Mouse (Mus musculus) 3T3-L1 (cell line): Measurements from ENCODE around the gene Agt.
A peak's percentile ranks its signal among the peaks of the same experiment; 100 is the strongest.

Experiments
- DNase-seq: peaks from one replicate; pipeline ENCODE4 v3.0.0-alpha.2; 2015; ENCODE audit warnings: low read depth, low spot score

Agt gene

DNA sequence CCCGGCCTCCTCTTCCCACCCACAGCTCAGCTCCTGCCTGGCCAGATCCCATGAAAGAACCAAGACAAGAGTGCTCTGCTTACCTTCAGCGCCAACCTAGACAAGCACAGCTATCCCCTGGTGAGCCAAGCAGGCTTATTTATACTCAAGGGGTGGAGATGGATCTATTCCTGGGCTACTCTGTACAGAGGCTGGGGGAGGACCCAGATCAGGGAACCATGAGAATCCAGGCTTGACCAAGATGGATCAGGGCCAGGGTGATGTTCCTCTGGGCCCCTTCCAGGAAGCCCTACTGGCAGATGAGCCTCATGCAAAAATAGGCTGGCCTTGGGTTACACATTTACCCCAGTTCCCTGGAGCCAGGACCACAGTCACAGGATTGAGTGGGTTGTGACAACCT is at the start of gene Agt:
Gene Agt (minus strand): TSS at position 114 of the 400 bp plus-strand sequence.
- DNase-seq, result peak; percentile 39

DNA sequence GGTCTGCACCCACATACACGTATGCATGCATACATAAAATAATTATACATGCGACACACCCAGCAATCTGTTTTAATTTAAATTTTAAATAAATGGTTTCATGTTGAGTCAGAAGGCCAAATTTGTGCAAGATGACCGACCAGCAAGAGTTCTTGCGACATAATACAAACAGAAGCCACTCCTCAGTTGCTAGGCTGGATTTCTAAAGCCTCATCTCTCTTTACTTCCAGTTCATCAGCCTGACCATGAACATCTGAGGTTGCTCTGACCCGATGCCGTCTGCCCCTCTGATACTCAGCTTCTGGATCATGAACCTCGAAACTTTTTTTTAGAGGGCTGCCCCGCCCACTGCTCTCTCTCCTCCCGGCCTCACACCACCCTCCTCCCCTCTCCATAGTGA is 48.7 kb upstream of the Agt start:
- peak; percentile 76 for DNase-seq

DNA sequence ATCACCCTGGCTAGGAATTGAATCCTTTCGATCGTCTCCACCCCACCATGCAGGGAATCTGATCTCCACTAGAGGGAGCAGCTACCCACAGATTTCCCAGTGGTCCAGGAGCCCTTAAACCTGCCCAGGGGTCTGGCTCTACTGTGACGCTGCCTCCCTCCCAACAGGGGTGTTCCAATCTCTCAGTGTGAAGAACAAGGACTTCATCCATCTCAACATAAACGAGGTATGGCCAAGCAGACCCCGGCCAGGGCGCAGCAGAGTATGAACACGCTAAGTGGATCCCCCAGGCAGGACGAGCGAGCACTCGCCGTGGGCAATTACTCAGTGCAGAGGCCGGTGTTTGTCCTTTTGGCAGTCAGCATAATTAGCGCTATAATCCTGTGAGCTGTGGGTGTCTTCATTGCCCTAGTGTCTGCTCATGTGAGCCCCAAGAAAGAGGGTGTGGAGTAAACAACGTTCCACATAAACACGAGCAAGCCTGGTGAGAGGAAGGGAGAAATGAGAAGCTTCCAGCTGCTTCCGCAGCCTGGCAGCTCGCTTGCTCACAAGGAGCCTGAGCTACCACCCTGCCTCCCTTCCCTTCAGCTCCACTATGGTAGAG is 47.9 kb upstream of the Agt start:
- DNase-seq, result peak; percentile 82

DNA sequence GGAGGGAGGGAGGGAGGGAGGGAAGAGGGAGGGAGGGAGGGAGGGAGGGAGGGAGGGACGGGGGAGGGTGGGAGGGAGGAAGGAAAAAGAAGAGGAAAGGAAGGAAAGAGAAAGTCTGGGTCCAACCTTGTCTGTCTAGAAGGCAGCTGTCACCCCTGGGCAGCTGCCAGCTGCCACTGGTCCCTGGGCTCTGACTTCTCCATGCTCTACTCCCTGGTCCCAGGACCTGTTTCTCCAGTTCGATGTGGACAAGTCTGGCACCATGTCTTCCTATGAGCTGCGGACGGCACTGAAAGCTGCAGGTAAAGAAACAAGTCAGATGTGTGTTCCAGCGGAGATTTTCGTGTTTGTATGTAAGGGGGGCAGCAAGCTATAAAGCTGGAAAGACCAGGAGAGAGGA is 44.8 kb upstream of the Agt start:
- DNase-seq, result no peak

DNA sequence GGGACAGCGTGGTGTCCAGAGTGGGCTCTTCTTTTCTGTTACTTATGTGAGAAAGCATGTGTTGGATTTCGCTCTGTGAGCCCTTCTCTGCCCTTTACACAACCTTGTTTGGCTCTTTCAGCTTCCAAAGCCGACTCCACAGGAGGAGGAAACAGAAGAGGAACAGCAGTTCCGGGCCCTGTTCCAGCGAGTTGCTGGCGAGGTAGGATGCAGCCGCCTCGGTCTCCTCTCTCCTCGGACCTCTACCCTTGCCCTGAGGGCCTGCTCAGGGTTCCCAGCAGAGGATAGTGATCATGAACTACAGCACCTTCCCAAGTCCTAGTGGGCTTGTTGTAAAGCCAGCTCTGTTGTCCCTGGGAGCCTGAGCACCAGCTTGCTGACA is 39.5 kb upstream of the Agt start:
- no peak for DNase-seq

DNA sequence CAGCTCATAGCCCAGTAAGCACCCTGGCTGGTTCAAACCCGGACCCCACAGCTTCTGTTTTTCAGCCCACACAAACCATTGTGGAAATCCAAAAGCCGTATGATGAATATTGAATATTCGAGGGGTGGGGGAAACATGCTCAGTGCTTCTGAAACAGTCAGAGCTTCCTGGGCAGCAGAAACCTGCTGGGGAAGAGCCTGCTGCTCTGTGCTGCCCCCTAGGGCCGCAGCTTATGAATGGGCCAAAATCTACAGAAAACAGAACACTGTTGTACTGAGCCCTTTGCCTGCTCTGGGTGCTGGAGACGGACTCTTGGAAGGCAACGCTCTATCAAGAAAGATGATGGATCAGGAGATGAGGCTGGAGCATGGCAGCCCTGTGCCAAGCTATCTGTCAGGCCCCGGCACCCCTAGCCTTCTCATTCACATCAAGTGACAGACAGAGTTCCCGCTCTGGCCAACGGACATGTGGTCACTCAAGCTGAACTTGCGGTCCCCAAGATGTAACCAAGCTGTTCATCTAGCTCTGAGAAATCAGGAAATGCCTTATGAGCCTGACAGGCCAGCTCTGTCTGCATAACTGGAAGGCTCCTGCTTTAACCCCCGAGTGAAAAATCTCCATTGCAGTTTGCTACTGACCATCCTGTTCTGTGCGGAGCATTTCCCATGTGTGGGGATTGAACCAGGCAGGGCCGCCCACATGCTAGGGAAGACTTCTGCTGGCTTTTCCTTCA is 38.9 kb upstream of the Agt start:
- peak; percentile 25 for DNase-seq

DNA sequence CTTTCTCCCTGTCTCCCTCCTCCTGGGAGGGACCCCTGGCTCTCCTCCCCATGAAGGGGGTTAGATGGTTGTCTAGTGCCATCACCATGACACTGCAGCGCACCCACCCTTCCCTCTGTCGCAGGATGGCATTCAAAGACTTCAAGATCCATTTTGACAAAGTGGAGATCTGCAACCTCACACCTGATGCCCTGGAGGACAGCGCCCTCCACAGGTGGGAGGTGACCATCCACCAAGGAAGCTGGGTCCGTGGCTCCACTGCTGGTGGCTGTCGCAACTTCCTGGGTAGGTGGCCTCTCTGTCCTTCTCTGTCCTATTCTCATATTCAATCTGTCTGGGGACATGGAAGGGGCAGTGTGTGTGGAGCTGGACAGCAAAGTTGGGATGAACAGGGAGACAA is 34.6 kb upstream of the Agt start:
- no peak for DNase-seq

DNA sequence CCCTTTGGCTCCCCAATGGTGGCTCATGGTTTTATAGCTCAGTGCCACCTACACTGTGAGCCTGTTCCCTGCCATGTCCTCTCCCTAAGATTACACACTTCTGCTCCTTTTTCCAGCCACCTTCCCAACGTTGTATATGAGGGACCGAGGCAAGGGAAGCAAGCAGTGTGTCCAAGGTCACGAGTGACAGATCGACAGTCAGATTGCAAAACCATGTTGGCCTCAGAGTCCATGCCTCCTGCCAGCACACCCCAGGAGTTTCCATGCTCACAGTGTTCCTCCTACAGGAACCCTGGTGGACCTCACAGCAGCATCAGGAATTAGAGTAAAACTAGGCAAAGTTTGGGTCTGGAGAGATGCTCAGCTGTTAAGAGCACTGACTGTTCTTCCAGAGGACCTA is 19.9 kb upstream of the Agt start:
- no peak for DNase-seq

DNA sequence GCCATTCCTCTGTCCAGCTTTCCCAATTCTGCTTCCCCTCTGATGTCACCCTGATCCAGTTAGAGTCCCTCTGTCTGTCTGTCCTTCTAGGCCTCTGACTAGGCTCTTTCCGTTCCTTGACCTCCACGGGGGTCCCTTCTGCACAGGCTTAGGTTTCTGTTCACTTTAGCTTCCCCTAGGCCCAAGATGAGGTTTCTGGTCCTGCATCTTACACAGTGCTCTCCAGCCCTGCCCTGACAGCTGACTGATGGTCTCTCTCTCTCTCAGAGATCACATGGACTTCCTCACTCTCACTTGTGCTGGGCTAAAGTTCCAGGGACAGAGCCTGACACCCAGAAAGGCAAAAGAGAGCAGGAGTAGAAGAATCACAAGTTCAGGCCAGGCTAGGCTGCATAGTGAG is 17.1 kb upstream of the Agt start:
- no peak for DNase-seq

DNA sequence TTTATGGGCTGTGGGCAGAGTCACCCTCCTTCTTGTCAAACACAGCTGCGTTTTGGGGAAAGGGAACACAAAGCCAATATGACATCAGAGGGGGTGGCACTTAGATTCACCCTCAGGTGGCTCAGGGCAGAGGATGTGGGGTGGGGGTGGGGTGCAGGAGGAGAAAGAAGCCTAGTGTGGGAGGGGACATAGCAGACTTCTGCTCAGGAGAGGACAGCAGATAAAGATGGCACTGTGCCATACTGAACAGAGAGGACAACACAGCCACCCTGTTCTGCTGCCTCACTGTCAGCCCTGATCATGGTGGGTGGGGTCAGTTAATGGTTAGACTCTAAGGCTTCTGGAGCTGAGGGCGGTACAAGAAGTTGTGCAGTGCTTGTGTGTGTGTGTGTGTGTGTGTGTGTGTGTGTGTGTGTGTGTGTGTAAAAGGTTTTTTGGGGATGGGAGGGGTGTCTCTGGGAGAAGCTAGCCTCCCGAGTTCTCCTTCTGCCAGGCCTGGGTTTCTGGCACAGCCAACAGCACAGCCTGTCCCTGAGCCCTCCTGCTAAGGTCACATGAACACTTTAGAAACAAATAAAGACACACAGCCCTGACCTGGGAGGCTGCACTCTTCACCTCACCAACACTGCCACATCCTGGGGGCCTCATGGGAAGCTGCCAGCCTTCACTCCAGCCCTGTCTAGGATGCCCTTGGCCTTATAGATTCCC is 16.4 kb upstream of the Agt start:
- DNase-seq, result no peak

DNA sequence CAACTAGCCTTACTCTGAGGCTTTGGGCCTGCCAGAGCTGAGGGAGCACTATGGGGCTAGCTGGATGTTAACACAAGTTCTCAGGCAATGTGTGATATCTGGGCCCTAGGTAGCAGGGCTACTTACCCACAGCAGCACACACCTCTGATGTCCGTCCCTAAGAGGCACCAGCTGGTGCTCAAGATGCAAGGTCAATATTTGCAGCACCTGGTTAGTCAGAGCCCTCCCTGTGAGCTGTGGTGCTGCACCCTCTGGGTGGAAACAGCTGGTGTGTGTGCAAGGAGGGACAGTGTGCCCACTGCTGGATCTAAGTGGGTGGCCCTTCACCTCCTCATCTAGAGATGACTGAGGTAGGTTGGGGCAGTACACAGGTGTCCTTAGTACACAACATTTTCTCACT is 7.2 kb upstream of the Agt start:
- no peak for DNase-seq

DNA sequence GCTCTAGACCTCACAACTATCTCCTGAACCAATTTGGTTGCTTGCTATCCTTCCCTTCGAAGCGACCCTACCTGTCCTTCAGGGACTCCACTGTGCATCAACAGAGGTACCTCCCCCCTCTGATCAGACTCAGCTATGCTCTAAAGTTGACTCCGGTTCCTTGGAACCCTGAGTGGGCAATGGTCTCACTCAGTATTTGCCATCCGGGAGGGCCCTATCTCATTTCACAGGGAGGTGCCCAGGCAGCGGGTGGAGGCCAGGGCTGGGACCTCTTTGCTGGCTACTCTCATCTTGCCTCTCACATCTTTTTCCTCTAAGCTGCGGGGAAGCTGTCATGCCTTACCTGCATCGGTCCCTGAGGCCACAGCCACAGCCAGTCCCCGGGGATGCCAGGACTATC is 6.3 kb upstream of the Agt start, which contains the start of gene Capn9:
Gene Capn9 (plus strand): TSS at position 301 of the 400 bp plus-strand sequence.
- no peak for DNase-seq

DNA sequence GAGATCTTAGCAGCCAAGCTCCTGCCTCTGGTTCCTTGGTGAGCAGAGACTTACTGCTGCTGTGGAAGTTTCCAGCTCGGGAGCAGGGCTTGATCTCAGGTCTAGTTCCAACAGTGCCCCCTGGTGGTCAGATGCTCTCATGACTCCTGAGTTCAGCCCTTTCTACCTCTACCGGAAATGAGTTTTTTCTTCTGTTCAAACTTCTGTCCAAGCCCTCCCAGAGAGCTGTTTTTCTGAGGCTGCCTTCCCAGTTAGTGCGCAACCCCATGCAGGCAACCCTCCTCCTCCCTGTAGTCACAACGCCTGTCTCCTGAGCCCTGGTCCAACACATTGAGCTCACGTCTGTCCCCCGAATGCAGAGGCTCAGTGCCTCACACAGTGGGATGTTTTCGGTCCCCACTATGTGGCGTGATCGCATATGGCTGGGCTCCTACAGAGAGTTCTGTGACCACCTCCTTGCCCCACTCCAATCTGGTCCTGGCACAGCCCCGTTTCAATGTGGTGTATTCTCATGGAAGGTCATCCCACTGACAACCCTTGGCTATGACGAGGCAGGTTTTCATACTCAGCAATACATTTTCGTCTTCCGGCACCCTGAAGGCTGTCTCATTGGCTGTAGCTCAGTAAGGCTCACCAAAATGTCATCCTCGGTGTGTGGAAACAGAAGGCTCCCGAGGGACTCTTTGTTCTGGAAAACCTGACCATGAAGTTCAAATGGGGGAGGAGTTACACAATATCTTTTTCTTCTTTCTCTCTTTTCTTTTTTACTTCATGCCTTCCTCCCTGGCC is 4.2 kb upstream of the Agt start:
- peak; percentile 98 for DNase-seq

DNA sequence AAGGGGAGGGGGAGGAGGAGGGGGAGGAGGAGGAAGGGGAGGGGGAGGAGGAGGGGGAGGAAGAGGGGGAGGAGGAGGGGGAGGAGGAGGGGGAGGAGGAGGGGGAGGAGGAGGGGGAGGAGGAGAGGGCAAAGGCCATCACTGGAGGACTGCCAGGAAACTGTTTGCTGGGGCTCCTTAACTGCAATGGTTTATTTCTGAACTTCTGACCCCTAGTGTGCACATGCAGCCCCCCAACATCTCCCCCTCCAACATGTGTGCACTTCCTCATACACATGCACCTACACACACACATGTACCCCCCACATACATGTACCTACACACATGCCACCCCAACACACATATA is 2.9 kb upstream of the Agt start:
- DNase-seq, result no peak

DNA sequence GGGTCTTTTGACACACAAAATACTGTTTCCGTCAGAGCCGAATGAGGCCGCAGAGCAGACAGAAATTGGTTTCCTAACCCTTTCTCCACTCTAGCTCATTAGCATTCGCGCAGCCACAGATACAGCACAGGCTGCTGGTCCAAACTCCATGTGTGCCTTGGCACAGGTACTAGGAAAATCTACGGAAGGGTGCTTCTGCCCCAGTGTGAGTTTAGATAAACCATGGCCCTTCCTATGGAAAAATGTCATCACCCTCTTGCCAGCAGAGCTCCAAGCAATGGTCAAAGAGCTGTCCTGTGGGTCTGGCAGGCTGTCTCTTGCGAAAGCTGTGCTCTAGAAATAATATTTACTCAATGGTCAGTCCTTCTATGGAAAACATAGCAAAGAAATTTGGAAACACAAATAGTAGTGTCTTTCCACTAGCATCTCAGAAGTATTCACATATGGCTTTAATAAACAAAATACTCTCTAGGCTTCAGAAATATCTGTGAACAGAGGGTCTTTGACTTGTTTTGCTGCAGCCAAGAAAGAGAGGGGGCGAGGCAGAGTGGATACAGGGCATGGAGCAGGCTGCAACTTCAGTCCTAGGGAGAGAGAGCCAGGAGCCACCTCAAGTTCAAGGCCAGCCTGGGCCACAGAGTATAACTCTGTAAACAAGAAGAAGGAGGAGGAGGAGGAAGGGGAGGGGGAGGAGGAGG is 2.4 kb upstream of the Agt start:
- peak; percentile 70 for DNase-seq

DNA sequence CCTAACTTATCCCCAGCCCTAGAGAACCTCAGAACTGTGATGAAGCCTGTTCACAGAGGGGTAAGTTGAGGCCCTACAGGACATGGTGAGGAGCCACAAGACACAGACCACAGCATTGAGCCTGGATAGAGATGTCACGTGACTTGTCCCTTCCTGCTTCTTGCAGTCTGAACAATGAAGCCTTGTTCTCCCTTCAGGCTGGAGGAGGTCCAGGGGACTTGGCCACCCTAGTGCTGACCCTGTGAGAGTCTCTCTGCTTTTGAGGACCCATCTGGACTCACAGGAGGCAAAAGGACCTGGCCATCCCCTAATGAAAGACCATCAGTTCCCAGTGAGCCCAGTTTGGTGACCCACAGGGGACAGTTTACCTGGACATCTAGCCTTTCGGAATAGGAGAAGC is 406 bp downstream of the Agt start:
- DNase-seq, result peak; percentile 39

DNA sequence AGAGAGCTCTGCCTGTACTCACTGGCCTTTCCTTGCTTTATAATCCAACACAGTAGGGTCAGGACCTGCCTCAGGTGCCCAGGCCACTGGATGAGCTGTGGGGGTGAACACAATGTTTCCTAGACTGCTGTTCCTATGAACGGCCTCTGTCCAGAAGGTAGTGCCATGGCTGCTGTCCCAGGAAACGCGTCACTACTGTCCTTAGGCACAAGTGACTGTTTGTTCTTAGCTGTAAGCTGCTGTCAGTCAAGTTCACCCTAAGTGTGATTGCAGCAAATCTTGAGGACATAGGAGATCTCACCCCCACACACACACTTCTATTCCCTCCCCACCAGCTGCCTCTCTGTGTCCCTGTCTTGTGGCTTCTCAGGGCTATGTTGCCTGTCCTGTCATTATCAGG is 1.9 kb downstream of the Agt start:
- no peak for DNase-seq

DNA sequence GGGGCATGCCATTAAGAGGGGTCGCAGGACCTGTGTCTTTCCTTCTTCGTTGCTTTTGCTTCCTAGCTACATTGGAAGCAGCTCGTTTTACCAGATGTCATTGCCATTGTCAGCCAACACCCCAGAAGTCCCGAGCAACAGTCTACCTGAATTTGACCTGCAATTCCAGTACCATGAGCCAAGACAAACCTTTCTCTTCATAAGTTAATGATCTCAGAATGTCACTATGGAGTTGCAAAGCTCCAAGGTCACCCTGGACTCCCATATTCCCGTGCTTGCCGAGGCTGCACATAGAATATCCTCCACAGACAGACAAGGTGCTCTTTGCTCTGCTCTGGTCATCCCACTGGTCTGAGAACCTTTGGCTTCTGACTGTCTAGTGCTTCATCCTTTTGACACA is 2.4 kb downstream of the Agt start:
- DNase-seq, result no peak

DNA sequence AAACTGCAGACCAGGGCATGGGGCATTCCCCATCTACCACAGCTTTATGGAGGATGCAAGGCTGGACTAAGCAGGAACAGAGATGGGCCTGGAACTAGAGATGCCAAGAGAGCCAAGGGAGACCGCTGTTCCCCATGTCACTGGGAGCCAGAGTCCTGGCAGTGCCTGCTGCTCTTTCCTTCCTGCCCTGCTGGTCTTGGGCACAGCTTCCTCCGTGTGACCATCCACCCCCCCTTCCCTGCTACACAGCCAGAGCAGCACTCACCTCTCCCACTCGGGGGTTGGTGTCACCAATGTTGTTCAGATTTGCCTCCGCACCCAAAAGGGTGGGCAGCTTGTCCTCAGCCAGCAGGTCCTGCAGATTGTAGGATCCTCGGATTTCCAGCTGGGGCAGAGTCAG is 12.0 kb downstream of the Agt start:
- no peak for DNase-seq

DNA sequence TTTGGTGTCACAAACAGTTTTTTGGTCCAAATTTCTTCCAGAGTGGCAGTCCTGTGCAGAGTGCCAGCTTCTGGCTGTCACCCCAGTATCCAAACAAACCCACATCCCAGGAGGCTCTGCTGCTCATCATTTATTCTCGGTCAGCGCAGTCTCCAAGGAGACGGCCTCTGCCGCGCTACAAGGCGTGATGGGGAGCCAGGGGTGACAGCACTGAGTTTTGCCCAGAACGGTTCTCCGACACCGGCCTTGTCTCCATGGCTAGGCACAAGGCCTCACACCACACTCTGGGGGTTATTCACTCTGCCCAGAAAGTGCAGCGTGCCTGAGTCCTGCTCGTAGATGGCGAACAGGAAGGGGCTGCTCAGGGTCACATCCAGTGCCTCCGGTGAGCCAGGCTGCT is 12.8 kb downstream of the Agt start:
- no peak for DNase-seq

DNA sequence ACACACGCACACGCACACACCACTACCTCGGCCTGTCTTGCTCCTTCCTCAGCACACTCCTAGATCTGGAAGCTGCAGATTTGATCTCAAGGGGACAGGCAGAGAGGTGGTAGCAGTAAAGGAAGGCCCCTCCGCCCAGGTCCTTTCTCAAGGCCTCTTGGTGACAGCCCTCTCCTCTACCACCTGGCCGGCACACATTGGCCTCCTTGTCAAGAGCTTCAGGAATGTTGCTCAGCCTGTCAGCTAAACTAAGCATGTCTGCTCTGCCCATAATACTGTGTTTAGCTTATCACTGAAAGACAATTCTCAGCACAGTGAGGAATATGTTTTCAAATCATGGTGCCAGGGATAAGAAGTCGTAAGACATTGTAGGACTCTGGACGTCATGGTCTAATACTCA is 13.3 kb downstream of the Agt start:
- DNase-seq, result no peak
